Mouse (Mus musculus) limb, embryonic 14.5 days (tissue): ENCODE results near the gene Cutc. TPM values are rescaled to one million over a fixed set of nuclear protein-coding genes. Genes with fewer than 3 reads are reported as not detected.

Source experiments
- ATAC-seq: fragments of 200-750 bp; cut with Nextera tagmentation; 2 replicates; pipeline ENCODE4 v1.8.0; 2017; ENCODE audit warnings: low read depth, moderate number of reproducible peaks, moderate TSS enrichment; ENCODE audit not compliant: low FRiP score
- DNase-seq: peaks from one replicate; pipeline ENCODE4 v3.0.0-alpha.2; 2015; ENCODE audit warnings: low spot score
- H3K27ac ChIP-seq: fragments of 300-500 bp; sonication (generic); replicated peaks from 2 replicates; pipeline ENCODE4 v1.5.1; 2014; ENCODE audit warnings: low read depth, mild to moderate bottlenecking, low read length, moderate library complexity, mixed read lengths
- H3K27me3 ChIP-seq: fragments of 300-500 bp; sonication (generic); 2 replicates; pipeline ENCODE4 v1.6.1; 2014; ENCODE audit warnings: low read length, mixed read lengths; ENCODE audit not compliant: control insufficient read depth, insufficient read depth
- H3K36me3 ChIP-seq: fragments of 300-500 bp; sonication (generic); 2 replicates; pipeline ENCODE4 v1.6.1; 2014; ENCODE audit warnings: mild to moderate bottlenecking, low read length, moderate library complexity, mixed read lengths; ENCODE audit not compliant: control insufficient read depth, insufficient read depth
- H3K4me1 ChIP-seq: fragments of 300-500 bp; sonication (generic); 2 replicates; pipeline ENCODE4 v1.6.1; 2014; ENCODE audit warnings: antibody characterized with exemption, low read length, mixed read lengths; ENCODE audit not compliant: control insufficient read depth, insufficient read depth
- H3K4me2 ChIP-seq: fragments of 300-500 bp; sonication (generic); replicated peaks from 2 replicates; pipeline ENCODE4 v1.6.1; 2014; ENCODE audit warnings: low read depth, mild to moderate bottlenecking, low read length, moderate library complexity; ENCODE audit not compliant: severe bottlenecking
- H3K4me3 ChIP-seq: fragments of 300-500 bp; sonication (generic); replicated peaks from 2 replicates; pipeline ENCODE4 v1.5.1; 2014; ENCODE audit warnings: low read length
- H3K9ac ChIP-seq: fragments of 300-500 bp; sonication (generic); 2 replicates; pipeline ENCODE4 v1.6.1; 2014; ENCODE audit warnings: mild to moderate bottlenecking, low read depth, low read length, moderate library complexity; ENCODE audit not compliant: severe bottlenecking
- H3K9me3 ChIP-seq: fragments of 300-500 bp; sonication (generic); 2 replicates; pipeline ENCODE4 v1.6.1; 2016; ENCODE audit warnings: low read length; ENCODE audit not compliant: control insufficient read depth
- POLR2A ChIP-seq: fragments of 200-500 bp; IDR thresholded peaks from 2 replicates; pipeline ENCODE4 v1.8.0; 2012; ENCODE audit warnings: inconsistent platforms, mild to moderate bottlenecking, moderate library complexity, borderline replicate concordance; ENCODE audit not compliant: insufficient read depth, insufficient read length; ENCODE audit errors: extremely low read depth
- WGBS: fragments of 180-500 bp; shearing (Covaris S2); extraction: QIAGEN DNeasy Blood & Tissue Kit; methylation state at CpG from one replicate; pipeline ENCODE4 v1.1.7; 2014; 5-methylcytosine and 5-hydroxymethylcytosine counted together
- polyA plus RNA-seq, 2 experiments: library from polyadenylated mRNA; depleted of rRNA in 1 of 2; stranded (reverse) in 1 of 2; unstranded in 1 of 2; fragments of >200 nt; fragmentation: Nextera tagmentation in 1 of 2; extraction: Ambion mirVana in 1 of 2; gene quantifications; 2 replicates each; pipeline versions ENCODE4 v1.2.1 to v1.2.3; 2012 to 2014

The Cutc gene
- polyA plus RNA-seq, 2 experiments, result 8.2 to 13.0 TPM

GRCm38 (mm10) chr19:43711159-43711916 is 41.5 kb upstream of the Cutc start:
- Histone ChIP-seq H3K27ac (no peak overlapping the region), H3K9ac (no peak overlapping the region), H3K4me1 (no peaks in the 10 kb centered on the region), H3K27me3 (no peaks in the 10 kb centered on the region), H3K4me2 (no peak overlapping the region), H3K4me3 (no peak overlapping the region), H3K36me3 (peaks cover 22% of the 10 kb centered on the region), H3K9me3 (no peaks in the 10 kb centered on the region)
- ATAC-seq (no peak), DNase-seq (no peak)
- TF ChIP-seq POLR2A, result no peak
- WGBS, result 59% methylated on average over 22 of the region's 22 CpGs

GRCm38 (mm10) chr19:43711971-43712370 is 40.8 kb upstream of the Cutc start:
- no peak for ATAC-seq
- peaks cover 21% of the 10 kb centered on the region for H3K36me3 ChIP-seq

GRCm38 (mm10) chr19:43720061-43720460 is 32.7 kb upstream of the Cutc start:
- 92% methylated on average over 11 of the region's 11 CpGs for WGBS
- H3K27me3 ChIP-seq, result no peaks in the 10 kb centered on the region
- H3K9me3 ChIP-seq, result no peaks in the 10 kb centered on the region
- no peak overlapping the region for H3K4me3 ChIP-seq
- H3K27ac ChIP-seq, result no peak overlapping the region
- peaks cover 48% of the 10 kb centered on the region for H3K36me3 ChIP-seq
- no peak overlapping the region for H3K4me2 ChIP-seq
- no peak for TF ChIP-seq POLR2A
- H3K4me1 ChIP-seq, result no peaks in the 10 kb centered on the region
- no peak overlapping the region for H3K9ac ChIP-seq
- DNase-seq, result no peak
- no peak for ATAC-seq

More at GRCm38 (mm10) chr19:43711971-43712370, 40.8 kb upstream of the Cutc start:
- Histone ChIP-seq H3K4me2 (no peak overlapping the region), H3K27ac (no peak overlapping the region), H3K4me3 (no peak overlapping the region), H3K27me3 (no peaks in the 10 kb centered on the region), H3K9ac (no peak overlapping the region), H3K4me1 (no peaks in the 10 kb centered on the region), H3K9me3 (no peaks in the 10 kb centered on the region)
- DNase-seq, result no peak
- 79% methylated on average over 5 of the region's 5 CpGs for WGBS
- TF ChIP-seq POLR2A, result no peak

- H3K9ac ChIP-seq, result no peak overlapping the region
- no peaks in the 10 kb centered on the region for H3K27me3 ChIP-seq
- TF ChIP-seq POLR2A, result no peak
- H3K9me3 ChIP-seq, result no peaks in the 10 kb centered on the region
- H3K4me3 ChIP-seq, result no peak overlapping the region
- peaks cover 60% of the 10 kb centered on the region for H3K36me3 ChIP-seq
- H3K27ac ChIP-seq, result no peak overlapping the region
- WGBS, result 84% methylated on average over 8 of the region's 8 CpGs
- no peak for DNase-seq
- ATAC-seq, result no peak
- no peak overlapping the region for H3K4me2 ChIP-seq
- H3K4me1 ChIP-seq, result no peaks in the 10 kb centered on the region
These were observed 29.9 kb upstream of the Cutc start for GRCm38 (mm10) chr19:43722891-43723290.

- no peak for TF ChIP-seq POLR2A
- Histone ChIP-seq H3K4me2 (no peak overlapping the region), H3K27ac (no peak overlapping the region), H3K36me3 (peaks cover 54% of the 10 kb centered on the region), H3K27me3 (no peaks in the 10 kb centered on the region), H3K4me1 (no peaks in the 10 kb centered on the region), H3K9ac (no peak overlapping the region), H3K4me3 (no peak overlapping the region), H3K9me3 (no peaks in the 10 kb centered on the region)
- 85% methylated on average over 9 of the region's 10 CpGs for WGBS
- DNase-seq (no peak), ATAC-seq (no peak)
These were observed 29.3 kb upstream of the Cutc start for GRCm38 (mm10) chr19:43723501-43723900.
